Mouse (Mus musculus): ENCODE measurements around the gene Cmklr1. TPM values are rescaled to one million over a fixed set of nuclear protein-coding genes. Genes with fewer than 3 reads are reported as not detected.

The Cmklr1 gene
- polyA plus RNA-seq, 1 experiment from 2014 or later, result 2.2 TPM

DNA sequence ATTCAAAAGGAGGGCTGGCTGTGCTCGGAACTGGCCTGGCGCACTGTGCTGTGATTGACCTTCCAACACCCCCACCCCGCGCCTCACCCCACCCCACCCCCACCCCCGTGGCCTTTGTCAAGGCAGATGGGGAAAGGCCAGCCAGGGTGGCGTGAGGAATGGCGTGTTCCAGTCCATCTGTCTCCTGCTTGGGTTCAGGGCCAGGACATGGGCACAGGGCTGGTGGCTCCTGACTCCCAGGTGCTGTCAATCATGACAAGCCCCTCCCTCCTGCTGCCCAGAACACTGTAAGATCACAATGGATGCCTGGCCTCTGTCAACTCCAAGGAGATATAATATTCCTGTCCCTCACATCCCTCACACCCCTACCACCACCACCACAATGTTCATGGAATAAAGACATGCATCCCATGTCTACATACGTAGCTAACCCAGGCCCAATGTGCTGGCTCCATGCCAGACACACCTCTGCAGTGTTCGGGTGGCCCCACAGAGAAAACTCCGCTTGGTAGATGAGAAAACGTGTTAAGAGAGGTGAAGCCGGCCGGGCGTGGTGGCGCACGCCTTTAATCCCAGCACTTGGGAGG, 30.0 kb downstream of the Cmklr1 start:
- H3K27ac ChIP-seq (replicated peaks in 1 of 2; ENCODE audit: control insufficient read depth in 1 of 2, insufficient read depth in 1 of 2, low read depth in 2 of 2, low read length in 2 of 2), result no peak overlapping the region
- no peak overlapping the region for H3K4me2 ChIP-seq (ENCODE audit: low read length)
- H3K27me3 ChIP-seq (ENCODE audit: control insufficient read depth, insufficient read depth, low read length), result no peaks in the 10 kb centered on the region; the same call in 1 of the 2 replicates
- H3K36me3 ChIP-seq (ENCODE audit: control insufficient read depth, insufficient read depth, low read length), result no peaks in the 10 kb centered on the region
- H3K4me3 ChIP-seq (ENCODE audit: control insufficient read depth in 1 of 2, insufficient read depth in 1 of 2, low read depth in 1 of 2, low read length in 2 of 2), result no peak overlapping the region
- no peak for ATAC-seq (ENCODE audit: insufficient number of reproducible peaks, insufficient read depth, low FRiP score, low read depth)
- no peaks in the 10 kb centered on the region for H3K9me3 ChIP-seq (ENCODE audit: control insufficient read depth, low read length)
- WGBS, result 70% methylated on average over 16 of the region's 16 CpGs
- H3K9ac ChIP-seq (ENCODE audit: low read length), result no peak overlapping the region
- H3K4me1 ChIP-seq (ENCODE audit: control insufficient read depth in 2 of 2, insufficient read depth in 2 of 2, low read length in 2 of 2), result 0 out of 4 replicates have a peak, but pooled peaks cover 0 to 2% of the 10 kb centered on the region in 2 experiments

DNA sequence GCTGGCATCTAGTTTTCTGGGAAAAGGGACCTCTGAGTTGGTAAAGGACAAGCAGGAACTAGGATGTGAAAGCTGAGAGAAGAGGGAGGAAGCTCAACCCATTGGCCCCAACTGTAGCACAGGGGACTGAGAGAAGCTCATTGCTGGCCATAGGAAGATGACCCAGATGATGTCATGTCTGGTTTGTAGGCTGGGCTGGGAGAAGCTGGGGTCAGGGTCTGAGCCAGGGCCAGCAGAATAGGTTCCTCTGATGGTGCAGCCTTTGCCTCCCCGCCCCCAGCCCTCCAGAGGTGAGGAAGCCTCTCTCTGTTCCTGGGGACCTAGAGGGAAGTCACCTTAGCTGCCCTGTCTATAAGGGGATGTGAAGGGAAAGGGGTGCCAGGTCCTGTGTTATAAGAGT, 31.1 kb downstream of the Cmklr1 start:
- no peak overlapping the region for H3K4me2 ChIP-seq (ENCODE audit: low read length)
- H3K4me3 ChIP-seq (ENCODE audit: control insufficient read depth in 1 of 2, insufficient read depth in 1 of 2, low read depth in 1 of 2, low read length in 2 of 2), result no peak overlapping the region
- no peaks in the 10 kb centered on the region for H3K9me3 ChIP-seq (ENCODE audit: control insufficient read depth, low read length)
- H3K4me1 ChIP-seq (ENCODE audit: control insufficient read depth in 2 of 2, insufficient read depth in 2 of 2, low read length in 2 of 2), result no peaks in the 10 kb centered on the region
- 0 out of 2 replicates have a peak, but pooled peaks cover 4% of the 10 kb centered on the region for H3K36me3 ChIP-seq (ENCODE audit: control insufficient read depth, insufficient read depth, low read length)
- WGBS, result 67% methylated on average over 1 of the region's 1 CpGs
- no peak overlapping the region for H3K27ac ChIP-seq (replicated peaks in 1 of 2; ENCODE audit: control insufficient read depth in 1 of 2, insufficient read depth in 1 of 2, low read depth in 2 of 2, low read length in 2 of 2)
- H3K27me3 ChIP-seq (ENCODE audit: control insufficient read depth, insufficient read depth, low read length), result no peaks in the 10 kb centered on the region; the same call in 1 of the 2 replicates
- H3K9ac ChIP-seq (ENCODE audit: low read length), result no peak overlapping the region
- ATAC-seq (ENCODE audit: insufficient number of reproducible peaks, insufficient read depth, low FRiP score, low read depth), result no peak

DNA sequence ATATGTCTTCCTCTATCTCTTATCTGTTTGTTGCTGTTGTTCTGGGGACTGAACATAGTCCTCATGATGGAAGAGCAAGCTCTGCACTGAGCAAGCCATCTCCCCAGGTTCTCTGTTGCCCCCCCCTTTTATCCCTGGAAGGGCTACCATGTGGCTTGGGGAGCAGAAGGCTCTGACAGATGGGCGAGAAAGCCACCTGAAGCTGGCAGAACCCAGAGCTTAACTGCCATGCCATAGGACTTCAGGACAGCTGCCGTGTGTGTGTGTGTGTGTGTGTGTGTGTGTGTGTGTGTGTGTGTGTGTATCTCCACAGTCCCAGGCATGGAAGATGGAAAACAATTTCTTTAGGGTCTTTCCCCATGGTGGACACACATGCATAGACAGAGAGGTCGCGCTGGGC, 31.5 kb downstream of the Cmklr1 start:
- H3K4me3 ChIP-seq (ENCODE audit: control insufficient read depth in 1 of 2, insufficient read depth in 1 of 2, low read depth in 1 of 2, low read length in 2 of 2), result no peak overlapping the region
- no peaks in the 10 kb centered on the region for H3K4me1 ChIP-seq (ENCODE audit: control insufficient read depth in 2 of 2, insufficient read depth in 2 of 2, low read length in 2 of 2)
- ATAC-seq (ENCODE audit: insufficient number of reproducible peaks, insufficient read depth, low FRiP score, low read depth), result no peak
- no peaks in the 10 kb centered on the region for H3K9me3 ChIP-seq (ENCODE audit: control insufficient read depth, low read length)
- H3K27me3 ChIP-seq (ENCODE audit: control insufficient read depth, insufficient read depth, low read length), result no peaks in the 10 kb centered on the region; the same call in 1 of the 2 replicates
- H3K27ac ChIP-seq (replicated peaks in 1 of 2; ENCODE audit: control insufficient read depth in 1 of 2, insufficient read depth in 1 of 2, low read depth in 2 of 2, low read length in 2 of 2), result no peak overlapping the region
- no peak overlapping the region for H3K4me2 ChIP-seq (ENCODE audit: low read length)
- 0 out of 2 replicates have a peak, but pooled peaks cover 4% of the 10 kb centered on the region for H3K36me3 ChIP-seq (ENCODE audit: control insufficient read depth, insufficient read depth, low read length)
- 89% methylated on average over 4 of the region's 4 CpGs for WGBS
- H3K9ac ChIP-seq (ENCODE audit: low read length), result no peak overlapping the region

DNA sequence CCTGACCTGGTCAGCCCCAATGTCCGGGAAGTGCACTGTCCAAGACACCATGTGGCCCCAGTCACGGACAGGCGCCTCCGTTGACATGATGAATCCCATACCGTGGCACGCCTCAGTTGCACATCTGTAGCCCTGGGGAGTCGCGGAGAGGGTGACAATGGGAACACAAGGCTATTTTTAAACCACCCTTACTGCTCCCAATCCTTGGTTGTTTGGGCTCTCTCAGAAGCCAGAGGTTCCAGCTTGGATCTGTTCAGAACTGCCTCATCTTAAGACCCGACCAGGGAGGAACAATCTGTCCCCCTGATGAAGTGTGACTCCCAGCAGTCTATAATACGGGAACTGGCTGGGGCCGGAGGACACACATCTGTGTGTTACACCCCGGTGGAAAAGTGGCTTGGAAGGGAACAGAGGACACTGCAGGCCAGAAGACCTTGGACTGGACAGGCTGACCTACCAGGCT, 38.4 kb downstream of the Cmklr1 start:
- Histone ChIP-seq H3K4me1 (ENCODE audit: control insufficient read depth in 2 of 2, insufficient read depth in 2 of 2, low read length in 2 of 2) (0 out of 4 replicates have a peak, but pooled peaks cover 0 to 8% of the 10 kb centered on the region in 2 experiments), H3K27ac (replicated peaks in 1 of 2; ENCODE audit: control insufficient read depth in 1 of 2, insufficient read depth in 1 of 2, low read depth in 2 of 2, low read length in 2 of 2) (no peak overlapping the region), H3K36me3 (ENCODE audit: control insufficient read depth, insufficient read depth, low read length) (0 out of 2 replicates have a peak, but pooled peaks cover 4% of the 10 kb centered on the region), H3K9ac (ENCODE audit: low read length) (no peak overlapping the region), H3K4me2 (ENCODE audit: low read length) (no peak overlapping the region), H3K4me3 (ENCODE audit: control insufficient read depth in 1 of 2, insufficient read depth in 1 of 2, low read depth in 1 of 2, low read length in 2 of 2) (no peak overlapping the region), H3K9me3 (ENCODE audit: control insufficient read depth, low read length) (no peaks in the 10 kb centered on the region), H3K27me3 (ENCODE audit: control insufficient read depth, insufficient read depth, low read length) (peaks cover 9% of the 10 kb centered on the region; the same call in 1 of the 2 replicates)
- ATAC-seq (ENCODE audit: insufficient number of reproducible peaks, insufficient read depth, low FRiP score, low read depth), result no peak
- 59% methylated on average over 12 of the region's 12 CpGs for WGBS

DNA sequence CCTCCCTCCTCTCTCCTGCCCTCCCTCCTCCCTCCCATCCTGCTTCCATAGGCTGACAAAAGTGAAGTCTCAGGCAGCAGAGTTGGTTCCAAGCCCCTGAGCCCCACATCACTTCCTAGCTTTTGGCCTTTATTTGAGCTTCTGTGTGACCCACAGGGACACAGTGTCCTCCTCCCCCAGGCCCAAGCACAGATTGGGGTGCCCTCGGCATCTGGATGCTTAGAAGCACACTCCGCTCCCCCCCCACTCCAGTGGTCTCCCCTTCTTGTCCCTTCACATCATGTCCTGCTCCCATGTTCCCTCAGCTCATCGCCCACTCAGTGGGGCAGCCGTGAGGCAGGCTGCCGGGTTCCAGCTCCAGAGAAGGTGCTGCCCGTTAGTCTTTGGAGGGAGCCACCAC, 39.1 kb downstream of the Cmklr1 start:
- no peak for ATAC-seq (ENCODE audit: insufficient number of reproducible peaks, insufficient read depth, low FRiP score, low read depth)
- Histone ChIP-seq H3K9me3 (ENCODE audit: control insufficient read depth, low read length) (no peaks in the 10 kb centered on the region), H3K27me3 (ENCODE audit: control insufficient read depth, insufficient read depth, low read length) (0 out of 2 replicates have a peak, but pooled peaks cover 9% of the 10 kb centered on the region), H3K4me2 (ENCODE audit: low read length) (no peak overlapping the region), H3K9ac (ENCODE audit: low read length) (no peak overlapping the region), H3K4me3 (ENCODE audit: control insufficient read depth in 1 of 2, insufficient read depth in 1 of 2, low read depth in 1 of 2, low read length in 2 of 2) (no peak overlapping the region), H3K4me1 (ENCODE audit: control insufficient read depth in 2 of 2, insufficient read depth in 2 of 2, low read length in 2 of 2) (0 out of 4 replicates have a peak, but pooled peaks cover 0 to 8% of the 10 kb centered on the region in 2 experiments), H3K36me3 (ENCODE audit: control insufficient read depth, insufficient read depth, low read length) (0 out of 2 replicates have a peak, but pooled peaks cover 4% of the 10 kb centered on the region), H3K27ac (replicated peaks in 1 of 2; ENCODE audit: control insufficient read depth in 1 of 2, insufficient read depth in 1 of 2, low read depth in 2 of 2, low read length in 2 of 2) (no peak overlapping the region)
- WGBS, result 77% methylated on average over 6 of the region's 6 CpGs

DNA sequence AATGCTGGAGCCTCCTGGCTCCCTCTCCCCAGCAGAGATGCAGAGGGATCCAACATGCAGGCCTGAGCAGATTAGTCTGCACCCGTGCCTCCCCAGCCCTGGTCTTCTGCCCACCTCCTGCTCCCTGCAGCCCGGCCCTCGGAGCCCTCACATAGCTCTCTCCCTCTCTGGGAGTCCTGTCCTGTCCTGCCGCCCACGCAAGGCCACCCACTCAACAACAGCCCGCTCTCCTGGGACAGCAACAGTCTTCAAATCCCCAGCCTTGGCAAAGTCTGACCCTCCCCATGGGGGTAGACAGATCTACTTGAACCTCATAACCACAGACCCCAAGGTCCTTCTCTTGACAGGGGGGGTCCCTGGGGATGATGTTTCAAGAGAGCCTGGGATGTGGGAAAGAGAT, 39.7 kb downstream of the Cmklr1 start:
- H3K9me3 ChIP-seq (ENCODE audit: control insufficient read depth, low read length), result no peaks in the 10 kb centered on the region
- no peak overlapping the region for H3K4me2 ChIP-seq (ENCODE audit: low read length)
- no peak overlapping the region for H3K4me3 ChIP-seq (ENCODE audit: control insufficient read depth in 1 of 2, insufficient read depth in 1 of 2, low read depth in 1 of 2, low read length in 2 of 2)
- H3K4me1 ChIP-seq (ENCODE audit: control insufficient read depth in 2 of 2, insufficient read depth in 2 of 2, low read length in 2 of 2), result 0 out of 4 replicates have a peak, but pooled peaks cover 0 to 8% of the 10 kb centered on the region in 2 experiments
- WGBS, result 49% methylated on average over 6 of the region's 6 CpGs
- no peak for ATAC-seq (ENCODE audit: insufficient number of reproducible peaks, insufficient read depth, low FRiP score, low read depth)
- H3K9ac ChIP-seq (ENCODE audit: low read length), result no peak overlapping the region
- 0 out of 2 replicates have a peak, but pooled peaks cover 4% of the 10 kb centered on the region for H3K36me3 ChIP-seq (ENCODE audit: control insufficient read depth, insufficient read depth, low read length)
- H3K27ac ChIP-seq (replicated peaks in 1 of 2; ENCODE audit: control insufficient read depth in 1 of 2, insufficient read depth in 1 of 2, low read depth in 2 of 2, low read length in 2 of 2), result no peak overlapping the region
- 0 out of 2 replicates have a peak, but pooled peaks cover 9% of the 10 kb centered on the region for H3K27me3 ChIP-seq (ENCODE audit: control insufficient read depth, insufficient read depth, low read length)

DNA sequence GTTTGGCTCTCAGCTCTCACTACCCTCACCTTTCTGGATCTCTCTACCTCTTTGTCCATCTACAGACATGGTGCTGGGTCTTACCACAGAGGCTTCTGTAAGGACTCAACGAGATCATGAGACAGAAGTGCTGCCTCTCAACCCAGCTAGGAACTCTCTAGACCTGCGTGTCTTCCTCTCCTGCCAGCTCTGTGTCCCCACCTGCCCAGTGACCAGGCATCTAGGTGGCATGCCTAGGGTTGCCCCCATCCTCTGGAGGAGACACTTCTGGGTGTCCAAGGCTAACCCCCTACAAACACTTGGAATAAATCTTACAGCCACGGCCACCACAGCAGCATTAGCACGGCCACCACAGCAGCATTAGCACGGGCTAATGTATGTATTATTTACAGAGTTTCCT, 40.3 kb downstream of the Cmklr1 start:
- Histone ChIP-seq H3K36me3 (ENCODE audit: control insufficient read depth, insufficient read depth, low read length) (0 out of 2 replicates have a peak, but pooled peaks cover 4% of the 10 kb centered on the region), H3K4me2 (ENCODE audit: low read length) (no peak overlapping the region), H3K27ac (replicated peaks in 1 of 2; ENCODE audit: control insufficient read depth in 1 of 2, insufficient read depth in 1 of 2, low read depth in 2 of 2, low read length in 2 of 2) (no peak overlapping the region), H3K27me3 (ENCODE audit: control insufficient read depth, insufficient read depth, low read length) (0 out of 2 replicates have a peak, but pooled peaks cover 9% of the 10 kb centered on the region), H3K9me3 (ENCODE audit: control insufficient read depth, low read length) (no peaks in the 10 kb centered on the region), H3K9ac (ENCODE audit: low read length) (no peak overlapping the region), H3K4me3 (ENCODE audit: control insufficient read depth in 1 of 2, insufficient read depth in 1 of 2, low read depth in 1 of 2, low read length in 2 of 2) (no peak overlapping the region), H3K4me1 (ENCODE audit: control insufficient read depth in 2 of 2, insufficient read depth in 2 of 2, low read length in 2 of 2) (0 out of 4 replicates have a peak, but pooled peaks cover 0 to 8% of the 10 kb centered on the region in 2 experiments)
- ATAC-seq (ENCODE audit: insufficient number of reproducible peaks, insufficient read depth, low FRiP score, low read depth), result no peak
- 68% methylated on average over 5 of the region's 5 CpGs for WGBS

Data from heart, embryonic 14.5 days (tissue).